Mouse (Mus musculus) ES-E14 (cell line): ENCODE data around the gene Reep1. TPM values are rescaled to one million over a fixed set of nuclear protein-coding genes. Genes with fewer than 3 reads are reported as not detected.
"Not testable (repeated sequence)": the region's sequence is repeated elsewhere in the genome, so short reads cannot be mapped to it uniquely, and the experiment has no call there.

Experiments
- DNase-seq: peaks from one replicate; pipeline ENCODE4 v3.0.0-alpha.2; 2013; ENCODE audit warnings: low read depth, low spot score
- H3K27ac ChIP-seq: 2 replicates; pipeline ENCODE4 v1.5.1; 2012; ENCODE audit warnings: low read depth, mild to moderate bottlenecking, low read length, moderate library complexity, mixed read lengths; ENCODE audit not compliant: poor library complexity, insufficient read depth, severe bottlenecking
- H3K36me3 ChIP-seq: 2 replicates; pipeline ENCODE4 v1.6.1; 2012; ENCODE audit warnings: mild to moderate bottlenecking, low read length, moderate library complexity, mixed read lengths; ENCODE audit not compliant: control insufficient read depth, poor library complexity, insufficient read depth, severe bottlenecking
- H3K4me1 ChIP-seq, 2 experiments: fragments of 150-350 bp in 1 of 2; sonication (generic) in 1 of 2; 2 replicates each; pipeline ENCODE4 v1.6.1; 2012; ENCODE audit warnings: low read length in 2 of 2, mild to moderate bottlenecking in 1 of 2, mixed read lengths in 1 of 2; ENCODE audit not compliant: control insufficient read depth in 2 of 2, insufficient read depth in 2 of 2, poor library complexity in 1 of 2
- H3K4me3 ChIP-seq, 2 experiments: fragments of 150-350 bp in 1 of 2; sonication (generic) in 1 of 2; 2 replicates each; pipeline ENCODE4 v1.5.1; 2012; ENCODE audit warnings: low read length in 2 of 2, low read depth in 1 of 2, mild to moderate bottlenecking in 1 of 2, mixed read lengths in 1 of 2; ENCODE audit not compliant: insufficient read depth in 1 of 2, poor library complexity in 1 of 2, severe bottlenecking in 1 of 2
- H3K9ac ChIP-seq: 2 replicates; pipeline ENCODE4 v1.6.1; 2012; ENCODE audit warnings: low read depth, mild to moderate bottlenecking, low read length, mixed read lengths; ENCODE audit not compliant: poor library complexity, insufficient read depth, severe bottlenecking
- H3K9me3 ChIP-seq: fragments of 150-350 bp; sonication (generic); 2 replicates; pipeline ENCODE4 v1.6.1; 2012; ENCODE audit warnings: low read depth, mild to moderate bottlenecking, low read length; ENCODE audit not compliant: control insufficient read depth, insufficient read depth
- CHD2 ChIP-seq: IDR thresholded peaks from 2 replicates; pipeline ENCODE4 v1.6.1; 2014; ENCODE audit warnings: mild to moderate bottlenecking, low read depth, low read length, inconsistent platforms
- HCFC1 ChIP-seq: IDR thresholded peaks from 2 replicates; pipeline ENCODE4 v1.6.1; 2012; ENCODE audit warnings: low read length, inconsistent platforms, borderline replicate concordance; ENCODE audit not compliant: insufficient read depth
- MAFK ChIP-seq: IDR thresholded peaks from 2 replicates; pipeline ENCODE4 v1.6.1; 2014; ENCODE audit warnings: mild to moderate bottlenecking, low read depth, low read length, inconsistent platforms; ENCODE audit not compliant: insufficient read depth
- ZC3H11A ChIP-seq: IDR thresholded peaks from 2 replicates; pipeline ENCODE4 v1.6.1; 2012; ENCODE audit warnings: low read depth, mild to moderate bottlenecking, inconsistent platforms, low read length, borderline replicate concordance
- ZNF384 ChIP-seq: IDR thresholded peaks from 2 replicates; pipeline ENCODE4 v1.6.1; 2012; ENCODE audit warnings: low read depth, low read length, inconsistent platforms
- in situ Hi-C, 2 experiments: fragments of 600-800 bp; cut with MboI; formaldehyde crosslinking; loops; one replicate each; pipeline ENCODE4 v1.15.1; 2025; ENCODE audit warnings: low sequenced_read_pairs in 2 of 2, inconsistent platforms in 1 of 2; ENCODE audit not compliant: unreplicated experiment in 2 of 2
- total RNA-seq: library from RNA; depleted of rRNA; stranded (reverse); fragments of 300-350 nt; gene quantifications from 2 replicates; pipeline ENCODE4 v1.2.3, GENCODE M21; 2012; rRNA removed

Reep1 gene
- total RNA-seq, 1 experiment = 8.9 TPM

DNA sequence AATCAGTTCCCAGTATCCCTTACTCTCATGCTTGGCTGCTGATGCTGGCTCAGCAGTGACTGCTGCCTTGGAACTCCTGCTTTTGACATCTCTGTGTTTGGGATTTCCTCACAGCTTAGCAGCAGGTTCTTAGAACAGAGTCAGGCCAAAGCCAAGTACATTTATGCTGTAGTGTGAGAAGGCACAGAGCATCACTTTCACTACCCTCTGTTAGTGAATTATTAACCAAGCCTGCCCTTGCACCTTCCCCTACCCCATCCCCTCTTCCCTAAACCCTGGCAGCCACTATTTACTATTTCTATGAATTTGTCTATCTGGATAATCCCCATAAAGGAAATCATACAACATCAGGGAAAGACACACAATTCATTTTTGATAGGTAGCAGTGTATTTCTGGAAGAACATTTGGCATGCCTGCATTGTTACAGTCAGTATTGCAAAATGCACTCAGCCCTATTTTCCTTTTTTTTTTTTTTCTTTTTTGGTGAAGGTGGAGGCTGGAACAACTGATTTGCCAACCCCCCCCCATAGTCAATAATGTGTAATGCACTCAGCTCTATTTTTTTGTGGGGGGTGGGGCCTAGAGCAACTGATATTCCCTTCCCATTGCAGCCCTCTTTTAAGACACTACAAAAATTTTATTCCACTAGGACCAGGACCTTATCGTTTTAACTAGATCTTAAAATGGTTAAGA, 133.4 kb downstream of the Reep1 start:
- Histone ChIP-seq H3K4me3 (no peak overlapping the region), H3K4me1 (peaks cover 0 to 15% of the 10 kb centered on the region in 2 experiments; a peak in 2 of 4 replicates), H3K27ac (no peak overlapping the region), H3K36me3 (no peaks in the 10 kb centered on the region), H3K9ac (no peak overlapping the region), H3K9me3 (no peaks in the 10 kb centered on the region)
- no peak for DNase-seq
- TF ChIP-seq HCFC1 = no peak
- no peak for TF ChIP-seq CHD2
- TF ChIP-seq ZNF384 = no peak
- no peak for TF ChIP-seq ZC3H11A
- TF ChIP-seq MAFK = no peak
- in situ Hi-C loops = no loop called here

GRCm38 (mm10) chr6:71846906-71847305, 139.5 kb downstream of the Reep1 start:
- DNase-seq, in situ Hi-C loops, H3K9me3 ChIP-seq, H3K27ac ChIP-seq, H3K4me1 ChIP-seq, H3K4me3 ChIP-seq, H3K9ac ChIP-seq, H3K36me3 ChIP-seq: not testable (repeated sequence)

Other genes starting within 250 kb of the Reep1 start
- 4.7 and 7.3 TPM in 2 replicates for gene Rnf103, start 213.7 kb upstream of the Reep1 start, total RNA-seq
- 42.6 and 55.8 TPM in 2 replicates for gene Chmp3, start 163.8 kb upstream of the Reep1 start, total RNA-seq
- gene Kdm3a, start 74.6 kb upstream of the Reep1 start, total RNA-seq = 124 and 125 TPM in 2 replicates
- gene Mrpl35, start 119.4 kb downstream of the Reep1 start, total RNA-seq = 27.4 and 34.0 TPM in 2 replicates
- 166 and 181 TPM in 2 replicates for gene Immt, start 123.8 kb downstream of the Reep1 start, total RNA-seq
- gene Ptcd3, start 201.2 kb downstream of the Reep1 start, total RNA-seq = 196 and 218 TPM in 2 replicates
- gene Polr1a, start 201.5 kb downstream of the Reep1 start, total RNA-seq = 111 and 128 TPM in 2 replicates